Mouse (Mus musculus) MEL (cell line): ENCODE data around the gene Prap1. TPM values are rescaled to one million over a fixed set of nuclear protein-coding genes. Genes with fewer than 3 reads are reported as not detected.

Source experiments
- DNase-seq: peaks from one replicate; pipeline ENCODE4 v3.0.0; 2011; ENCODE audit warnings: low read depth, low spot score
- H3K27ac ChIP-seq: 2 replicates; pipeline ENCODE4 v1.5.1; 2012; ENCODE audit warnings: low read depth, mild to moderate bottlenecking, control low read depth, low read length, moderate library complexity; ENCODE audit not compliant: control insufficient read depth
- H3K27me3 ChIP-seq, 2 experiments: fragments of 150-350 bp in 1 of 2; sonication (generic) in 1 of 2; 2 replicates each; pipeline ENCODE4 v1.6.1; 2012; ENCODE audit warnings: low read length in 2 of 2, mild to moderate bottlenecking in 2 of 2, improper control_type of control experiment in 1 of 2, moderate library complexity in 1 of 2; ENCODE audit not compliant: insufficient read depth in 2 of 2, control insufficient read depth in 1 of 2
- H3K36me3 ChIP-seq, 2 experiments: 2 replicates each; pipeline ENCODE4 v1.6.1; 2012 to 2014; ENCODE audit warnings: low read length in 2 of 2, improper control_type of control experiment in 1 of 2, inconsistent platforms in 1 of 2, mild to moderate bottlenecking in 1 of 2; ENCODE audit not compliant: insufficient read depth in 2 of 2, control insufficient read depth in 1 of 2
- H3K4me1 ChIP-seq, 2 experiments: fragments of 150-350 bp in 1 of 2; sonication (generic) in 1 of 2; 2 replicates each; pipeline ENCODE4 v1.6.1; 2012; ENCODE audit warnings: low read length in 2 of 2, improper control_type of control experiment in 1 of 2, mild to moderate bottlenecking in 1 of 2; ENCODE audit not compliant: insufficient read depth in 2 of 2, control insufficient read depth in 1 of 2
- H3K4me3 ChIP-seq, 2 experiments: fragments of 150-350 bp in 1 of 2; sonication (generic) in 1 of 2; 2 replicates each; pipeline ENCODE4 v1.5.1; 2012; ENCODE audit warnings: low read depth in 2 of 2, low read length in 2 of 2, mild to moderate bottlenecking in 2 of 2, moderate library complexity in 2 of 2, control low read depth in 1 of 2, improper control_type of control experiment in 1 of 2; ENCODE audit not compliant: control insufficient read depth in 1 of 2, insufficient read depth in 1 of 2
- H3K79me2 ChIP-seq: 2 replicates; pipeline ENCODE4 v1.6.1; 2012; ENCODE audit warnings: mild to moderate bottlenecking, low read length, moderate library complexity; ENCODE audit not compliant: control insufficient read depth, poor library complexity, insufficient read depth
- H3K9ac ChIP-seq: 2 replicates; pipeline ENCODE4 v1.6.1; 2012; ENCODE audit warnings: low read depth, mild to moderate bottlenecking, control low read depth, low read length, moderate library complexity; ENCODE audit not compliant: control insufficient read depth, poor library complexity, severe bottlenecking
- H3K9me3 ChIP-seq: fragments of 150-350 bp; sonication (generic); replicated peaks from 2 replicates; pipeline ENCODE4 v1.6.1; 2012; ENCODE audit warnings: mild to moderate bottlenecking, low read length, improper control_type of control experiment, moderate library complexity; ENCODE audit not compliant: insufficient read depth
- BHLHE40 ChIP-seq: IDR thresholded peaks from 2 replicates; pipeline ENCODE4 v1.6.1; 2012; ENCODE audit warnings: low read depth, mild to moderate bottlenecking, inconsistent platforms, low read length, improper control_type of control experiment, borderline replicate concordance
- ELF1 ChIP-seq: IDR thresholded peaks from 2 replicates; pipeline ENCODE4 v1.6.1; 2014; ENCODE audit warnings: low read depth, mild to moderate bottlenecking, inconsistent platforms, low read length, improper control_type of control experiment, moderate library complexity
- ETS1 ChIP-seq: IDR thresholded peaks from 2 replicates; pipeline ENCODE4 v1.6.1; 2012; ENCODE audit warnings: low read depth, mild to moderate bottlenecking, inconsistent platforms, low read length, improper control_type of control experiment, moderate library complexity
- GATA1 ChIP-seq: IDR thresholded peaks from 2 replicates; pipeline ENCODE4 v1.6.1; 2011; ENCODE audit warnings: low read depth, low read length, improper control_type of control experiment
- HCFC1 ChIP-seq: IDR thresholded peaks from 2 replicates; pipeline ENCODE4 v1.6.1; 2012; ENCODE audit warnings: low read depth, mild to moderate bottlenecking, inconsistent platforms, low read length, improper control_type of control experiment, moderate library complexity
- MAX ChIP-seq: IDR thresholded peaks from 2 replicates; pipeline ENCODE4 v1.6.1; 2011; ENCODE audit warnings: low read length, improper control_type of control experiment
- MAZ ChIP-seq: IDR thresholded peaks from 2 replicates; pipeline ENCODE4 v1.6.1; 2012; ENCODE audit warnings: low read depth, mild to moderate bottlenecking, inconsistent platforms, low read length, improper control_type of control experiment
- MEF2A ChIP-seq: IDR thresholded peaks from 2 replicates; pipeline ENCODE4 v1.6.1; 2014; ENCODE audit warnings: low read depth, mild to moderate bottlenecking, inconsistent platforms, low read length, improper control_type of control experiment; ENCODE audit not compliant: poor library complexity, insufficient replicate concordance, severe bottlenecking; ENCODE audit errors: extremely low read depth
- MYC ChIP-seq: IDR thresholded peaks from 2 replicates; pipeline ENCODE4 v1.6.1; 2011; ENCODE audit warnings: low read depth, mild to moderate bottlenecking, low read length, improper control_type of control experiment, moderate library complexity
- NELFE ChIP-seq: IDR thresholded peaks from 2 replicates; pipeline ENCODE4 v1.6.1; 2011; ENCODE audit warnings: low read depth, low read length, improper control_type of control experiment
- SIN3A ChIP-seq: IDR thresholded peaks from 2 replicates; pipeline ENCODE4 v1.6.1; 2012; ENCODE audit warnings: low read length, improper control_type of control experiment, inconsistent platforms
- TBP ChIP-seq: IDR thresholded peaks from 2 replicates; pipeline ENCODE4 v1.8.0; 2011; ENCODE audit warnings: low read depth, low read length, improper control_type of control experiment
- TCF12 ChIP-seq: IDR thresholded peaks from 2 replicates; pipeline ENCODE4 v1.6.1; 2014; ENCODE audit warnings: low read depth, mild to moderate bottlenecking, inconsistent platforms, low read length, improper control_type of control experiment, moderate library complexity
- UBTF ChIP-seq: IDR thresholded peaks from 2 replicates; pipeline ENCODE4 v1.6.1; 2012; ENCODE audit warnings: low read depth, mild to moderate bottlenecking, inconsistent platforms, low read length, improper control_type of control experiment, moderate library complexity, borderline replicate concordance; ENCODE audit not compliant: insufficient read depth
- USF1 ChIP-seq: IDR thresholded peaks from 2 replicates; pipeline ENCODE4 v1.6.1; 2014; ENCODE audit warnings: low read depth, mild to moderate bottlenecking, inconsistent platforms, low read length, improper control_type of control experiment, moderate library complexity
- USF2 ChIP-seq, 2 experiments: IDR thresholded peaks; 2 replicates each; pipeline ENCODE4 v1.6.1; 2011 to 2012; ENCODE audit warnings: improper control_type of control experiment in 2 of 2, low read length in 2 of 2, borderline replicate concordance in 1 of 2, inconsistent platforms in 1 of 2, low read depth in 1 of 2, mild to moderate bottlenecking in 1 of 2; ENCODE audit not compliant: insufficient read depth in 1 of 2
- ZKSCAN1 ChIP-seq: IDR thresholded peaks from 2 replicates; pipeline ENCODE4 v1.6.1; 2012; ENCODE audit warnings: low read depth, mild to moderate bottlenecking, inconsistent platforms, low read length, improper control_type of control experiment, moderate library complexity
- ZNF384 ChIP-seq: IDR thresholded peaks from 2 replicates; pipeline ENCODE4 v1.6.1; 2012; ENCODE audit warnings: low read depth, mild to moderate bottlenecking, inconsistent platforms, low read length, improper control_type of control experiment
- polyA plus RNA-seq, 2 experiments: library from polyadenylated mRNA; stranded (reverse) in 1 of 2; unstranded in 1 of 2; fragments of >175 nt in 1 of 2; fragments of >200 nt in 1 of 2; gene quantifications; 2 replicates each; pipeline versions ENCODE4 v1.2.1 to v1.2.4; 2012; ENCODE audit warnings: low replicate concordance in 2 of 2, low read depth in 1 of 2; ENCODE audit not compliant: insufficient read length in 2 of 2, insufficient read depth in 1 of 2, missing spikeins in 1 of 2
- total RNA-seq: library from RNA; depleted of rRNA; stranded (reverse); fragments of 300-350 nt; gene quantifications from 2 replicates; pipeline ENCODE4 v1.2.3, GENCODE M21; 2012

Gene Prap1
- total and polyA plus RNA-seq, 3 experiments = not detected

DNA sequence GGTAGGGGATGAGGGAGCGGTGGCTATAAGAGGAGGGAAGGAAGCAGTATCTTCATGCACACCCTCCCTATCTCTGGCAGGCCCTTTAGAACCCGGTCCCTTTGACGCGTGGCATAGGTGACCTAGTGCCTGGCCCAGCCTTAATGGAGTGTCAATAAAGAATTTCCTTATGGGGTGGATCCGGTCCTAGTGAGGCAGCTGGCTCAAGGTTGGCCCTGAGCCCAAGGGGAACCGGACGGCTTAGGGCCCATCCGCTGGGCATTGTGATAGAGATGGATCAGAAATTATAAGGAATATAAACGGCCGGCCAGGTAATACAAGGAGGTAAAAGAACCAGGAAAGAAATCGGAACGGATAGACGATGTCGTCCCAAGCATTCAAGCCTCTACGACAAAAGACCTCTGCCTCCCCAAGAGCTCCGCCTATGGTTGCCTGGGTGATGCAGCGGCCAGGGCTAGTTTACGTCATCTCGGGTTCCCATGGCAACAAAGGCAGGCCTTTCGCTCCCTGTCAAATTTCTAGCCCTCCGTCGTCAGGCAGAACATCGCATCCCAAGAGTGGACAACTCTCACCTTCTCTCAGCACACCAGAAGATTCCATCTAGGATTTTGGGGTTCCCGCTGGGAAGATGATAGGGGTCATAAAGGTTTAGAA lies 12.6 kb upstream of the Prap1 start:
- Histone ChIP-seq H3K36me3 (peaks cover 0 to 3% of the 10 kb centered on the region in 2 experiments; a peak in 2 of 4 replicates), H3K79me2 (no peaks in the 10 kb centered on the region), H3K4me1 (peaks cover 0 to 7% of the 10 kb centered on the region in 2 experiments; a peak in 2 of 4 replicates), H3K27ac (no peak overlapping the region), H3K9me3 (no peaks in the 10 kb centered on the region), H3K27me3 (no peaks in the 10 kb centered on the region), H3K4me3 (no peak overlapping the region), H3K9ac (no peak overlapping the region)
- DNase-seq = no peak
- TF ChIP-seq NELFE (no peak), MYC (no peak), ZKSCAN1 (no peak), BHLHE40 (no peak), HCFC1 (no peak), TCF12 (no peak), MEF2A (no peak), MAX (no peak), ETS1 (no peak), USF1 (no peak), SIN3A (no peak), MAZ (no peak), TBP (no peak), UBTF (no peak), ELF1 (no peak), ZNF384 (no peak), GATA1 (no peak), USF2 (IDR thresholded peaks at IDR 0.05; ENCODE audit: borderline replicate concordance in 1 of 2, insufficient read depth in 1 of 2, low read depth in 1 of 2, low read length in 2 of 2) (no peak)
